Mouse (Mus musculus) fat pad, adult 2 months (tissue): ENCODE measurements around the gene Lrrc49.

Experiments
- DNase-seq: peaks from one replicate; pipeline ENCODE4 v3.0.0-alpha.2; 2011; ENCODE audit warnings: low read depth, low spot score; ENCODE audit errors: extremely low read depth

The Lrrc49 gene

DNA sequence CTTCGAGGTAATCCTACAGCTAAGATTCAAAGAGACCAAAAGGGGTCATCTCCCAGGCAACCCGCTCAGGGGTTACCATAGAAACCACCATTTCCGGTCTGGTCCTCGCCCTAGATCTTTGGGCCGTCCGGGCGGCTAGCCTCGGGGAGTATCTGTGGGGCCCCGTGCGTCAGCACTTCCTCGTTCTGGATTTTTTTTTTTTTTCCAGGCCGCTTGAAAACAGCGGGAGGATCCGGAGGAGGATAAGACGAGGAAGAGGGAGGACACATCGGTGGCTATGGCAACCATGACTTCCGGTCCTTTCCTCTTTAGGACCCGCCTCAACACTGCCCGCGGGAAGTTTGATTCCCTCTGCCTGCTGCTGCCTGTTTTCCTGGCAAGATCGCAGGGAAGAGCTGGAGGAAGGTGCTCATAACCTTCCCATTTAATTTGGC, at the start of gene Lrrc49:
TSS of gene Lrrc49 (minus strand) at position 268 of the 434 bp plus-strand sequence.
- DNase-seq, result peak; percentile 23

DNA sequence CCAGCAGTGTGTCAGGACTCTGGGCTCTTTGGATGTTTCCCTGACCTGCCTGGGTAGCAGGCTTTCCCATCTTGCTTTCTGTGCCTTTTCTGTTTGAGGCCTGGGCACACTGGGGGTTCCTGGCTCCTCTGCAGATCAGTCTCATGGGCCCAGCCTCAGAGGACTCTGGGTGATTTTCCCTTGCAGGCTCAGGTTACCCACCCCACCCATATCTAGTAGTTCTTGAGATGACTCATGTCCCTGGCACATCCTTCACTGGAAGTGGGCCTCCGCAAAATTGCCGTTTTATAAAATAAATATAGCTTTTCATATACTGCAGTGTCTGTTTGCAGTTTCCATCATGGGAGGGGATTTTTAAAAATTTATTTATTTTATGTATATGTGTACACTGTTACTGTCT, 46.4 kb upstream of the Lrrc49 start:
- DNase-seq, result no peak

DNA sequence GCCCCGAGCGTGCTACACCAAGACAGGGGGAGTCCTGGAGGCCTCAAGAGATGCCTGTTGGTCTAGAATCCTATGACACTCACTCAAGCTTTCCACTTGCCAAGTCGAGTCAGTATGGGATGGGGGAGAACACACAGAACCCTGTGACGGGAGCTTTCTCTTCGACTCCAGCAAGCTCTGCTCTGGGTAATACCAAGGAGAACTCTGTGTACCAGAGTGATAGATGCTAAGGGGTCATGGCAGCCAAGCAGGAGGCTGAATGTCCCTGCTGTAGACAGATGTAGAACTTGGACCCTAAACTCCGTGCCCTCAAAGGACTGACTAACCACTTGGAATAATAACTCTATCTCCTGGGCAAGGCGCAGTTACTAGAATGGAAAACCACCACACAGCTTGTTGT, 37.0 kb upstream of the Lrrc49 start:
- DNase-seq, result no peak

- DNase-seq, result no peak
Observed at GRCm38 (mm10) chr9:60719687-60720086, 31.7 kb upstream of the Lrrc49 start.

DNA sequence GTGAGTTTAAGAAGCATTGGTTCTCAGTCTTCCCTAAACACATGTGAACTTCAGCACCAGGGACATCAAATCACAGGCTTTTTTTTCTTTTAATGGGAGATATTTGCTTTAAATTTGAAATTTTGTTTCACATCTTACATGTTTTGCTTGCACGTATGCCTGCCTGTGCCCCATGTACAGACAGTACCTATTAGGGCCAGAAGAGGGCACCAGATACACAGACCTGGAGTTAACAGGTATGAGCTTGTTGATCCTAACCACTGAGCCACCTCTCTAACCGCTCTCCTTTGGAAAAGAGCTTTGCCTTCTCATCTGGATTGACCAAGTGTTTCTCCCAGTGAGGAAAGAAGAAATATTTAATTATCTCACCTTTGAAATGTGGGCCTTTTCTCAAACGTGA, 30.3 kb upstream of the Lrrc49 start:
- no peak for DNase-seq

DNA sequence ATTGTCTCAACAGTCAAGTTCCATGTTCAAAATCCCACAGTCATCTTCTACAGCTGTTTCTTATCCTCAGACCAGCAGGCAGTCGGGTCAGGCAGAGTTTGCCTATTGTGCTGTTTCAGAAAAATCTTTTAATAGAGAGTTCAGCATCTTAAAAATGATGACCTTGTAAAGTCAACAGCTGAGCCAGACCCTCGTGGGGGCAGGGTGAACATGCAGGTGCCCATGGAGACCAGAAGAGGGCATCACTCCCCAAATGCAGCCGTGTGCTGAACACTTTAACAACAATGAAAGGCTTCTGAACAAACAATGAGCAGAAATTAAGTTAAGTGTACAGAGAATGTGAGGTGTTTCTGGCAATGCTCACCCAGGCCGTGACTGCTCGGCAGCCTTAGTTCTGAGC, 27.9 kb upstream of the Lrrc49 start:
- DNase-seq, result no peak

DNA sequence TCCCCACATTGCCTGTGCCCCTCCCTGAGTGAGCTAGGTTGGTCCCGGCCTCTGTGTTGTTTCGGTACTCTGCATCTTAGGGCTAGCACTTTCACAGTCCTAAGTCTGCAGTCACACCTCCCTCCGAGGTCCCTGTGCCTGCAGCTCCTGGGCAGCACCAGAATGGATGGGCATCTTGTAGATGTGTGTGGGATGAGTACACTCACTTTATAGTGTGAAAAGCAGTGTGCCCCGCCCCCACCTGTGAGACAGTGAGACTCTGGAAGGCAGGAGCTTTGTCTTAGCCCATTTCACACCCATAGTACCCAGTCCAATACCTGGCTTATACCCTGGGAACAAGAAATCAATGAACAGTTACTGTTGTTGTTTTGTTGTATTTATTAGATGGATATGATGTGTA, 27.3 kb upstream of the Lrrc49 start:
- no peak for DNase-seq

- no peak for DNase-seq
Observed at GRCm38 (mm10) chr9:60714191-60714590, 26.2 kb upstream of the Lrrc49 start.

- DNase-seq, result no peak
Observed at GRCm38 (mm10) chr9:60713616-60714015, 25.7 kb upstream of the Lrrc49 start.

DNA sequence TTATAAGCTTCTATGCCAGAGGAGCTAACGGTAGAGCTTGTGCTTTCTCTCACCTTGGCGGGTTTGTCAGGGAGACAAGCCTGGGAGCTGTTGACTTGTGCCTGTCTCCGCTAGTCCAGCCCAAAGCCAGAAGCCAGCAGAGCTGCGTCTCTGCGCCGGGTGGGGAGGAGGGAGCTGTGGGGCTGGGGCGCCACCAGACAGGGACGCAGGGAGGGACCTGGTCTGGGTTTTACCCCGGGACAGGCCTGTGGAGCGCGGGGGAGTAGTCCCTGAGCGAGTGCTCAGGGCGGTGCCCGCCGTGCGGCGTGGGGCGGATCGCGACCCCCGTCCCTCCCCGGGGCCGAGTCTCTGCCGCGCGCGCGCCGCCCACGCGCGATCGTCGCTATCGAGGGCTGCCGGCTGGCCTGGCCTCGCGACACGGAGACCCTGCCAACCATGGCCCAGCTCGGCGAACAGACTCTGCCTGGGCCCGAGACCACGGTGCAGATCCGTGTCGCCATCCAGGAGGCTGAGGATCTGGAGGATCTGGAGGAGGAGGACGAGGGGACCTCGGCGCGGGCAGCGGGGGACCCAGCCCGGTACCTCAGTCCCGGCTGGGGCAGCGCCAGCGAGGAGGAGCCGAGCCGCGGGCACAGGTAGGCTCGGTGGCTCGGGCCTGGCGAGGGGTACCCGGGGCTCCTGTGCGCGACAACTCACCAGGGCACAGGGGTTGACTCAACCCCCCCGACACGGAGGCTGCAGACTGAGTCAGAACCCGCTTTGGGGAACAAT, 25.0 kb upstream of the Lrrc49 start, which contains the start of gene Larp6:
TSS of gene Larp6 (plus strand) at position 219 of the 771 bp plus-strand sequence.
- no peak for DNase-seq

DNA sequence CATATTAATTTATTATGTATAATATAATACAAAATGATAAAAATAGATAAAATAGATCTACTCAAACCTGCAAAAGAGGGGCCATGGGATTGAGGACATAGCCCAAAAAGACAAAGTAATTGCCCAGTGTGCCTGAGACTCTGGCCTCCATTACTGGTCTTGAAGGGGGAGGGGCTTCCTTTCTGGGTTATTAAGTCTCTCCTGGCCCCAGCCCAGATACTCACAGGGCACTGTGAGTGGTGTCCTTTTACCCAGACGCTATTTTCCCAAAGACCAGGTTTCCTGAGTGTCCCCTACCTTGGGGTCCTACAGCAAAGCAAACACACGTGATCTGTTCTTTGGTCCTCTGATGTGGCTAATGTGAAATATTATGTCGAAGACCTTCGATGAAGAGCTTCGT, 24.1 kb upstream of the Lrrc49 start:
- DNase-seq, result no peak

- no peak for DNase-seq
Observed at GRCm38 (mm10) chr9:60709721-60710120, 21.8 kb upstream of the Lrrc49 start.

- no peak for DNase-seq
Observed at GRCm38 (mm10) chr9:60708606-60709005, 20.6 kb upstream of the Lrrc49 start.

DNA sequence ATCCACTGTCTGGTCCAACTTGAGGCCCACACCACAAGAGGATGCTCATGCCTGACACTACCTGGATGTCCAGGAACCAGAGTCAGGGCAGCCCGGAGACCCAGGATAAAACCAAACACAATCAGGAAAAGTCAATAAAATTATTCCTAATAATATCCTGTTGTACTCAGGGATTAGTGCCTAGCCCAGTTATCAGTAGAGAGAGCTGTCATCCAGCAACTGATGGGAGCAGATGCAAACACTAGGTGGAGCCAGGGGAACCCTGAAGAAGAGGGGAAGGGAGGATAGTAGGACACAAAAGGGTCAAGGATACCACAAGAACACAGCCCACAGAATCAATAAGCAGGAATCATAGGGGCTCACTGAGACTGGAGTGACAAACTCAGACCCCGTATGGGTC, 19.6 kb upstream of the Lrrc49 start:
- no peak for DNase-seq

DNA sequence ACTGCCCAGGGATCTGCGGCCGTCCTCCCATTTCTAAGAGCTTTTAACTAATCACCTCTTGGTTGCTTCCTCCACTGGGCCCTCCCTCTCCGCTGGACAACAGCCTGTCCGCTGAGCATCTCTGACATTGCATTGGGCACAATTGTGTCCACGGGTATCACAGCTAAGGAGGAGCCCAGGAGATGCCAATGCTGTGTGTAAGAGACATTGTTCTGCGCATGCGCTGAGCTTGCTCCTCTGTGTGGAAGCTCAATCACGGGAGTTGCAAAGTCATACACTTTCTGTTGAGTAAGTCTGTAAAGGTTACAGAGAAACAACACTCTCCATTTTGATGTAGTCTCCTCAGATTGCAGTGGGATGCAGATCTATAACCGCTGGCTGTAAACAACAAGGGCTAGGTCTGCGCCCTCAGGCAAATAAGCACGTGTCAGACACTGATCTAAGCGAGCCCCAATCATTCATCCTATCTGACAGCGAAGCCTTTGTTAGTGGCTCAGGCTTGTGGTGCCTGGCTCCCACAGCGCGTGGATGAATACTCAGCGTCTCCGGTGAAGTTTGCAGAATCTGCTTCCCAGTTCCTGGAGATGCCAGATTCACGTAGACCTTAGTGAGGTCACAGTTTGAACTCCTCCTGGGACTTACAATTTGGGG, 11.7 kb upstream of the Lrrc49 start:
- DNase-seq, result no peak

DNA sequence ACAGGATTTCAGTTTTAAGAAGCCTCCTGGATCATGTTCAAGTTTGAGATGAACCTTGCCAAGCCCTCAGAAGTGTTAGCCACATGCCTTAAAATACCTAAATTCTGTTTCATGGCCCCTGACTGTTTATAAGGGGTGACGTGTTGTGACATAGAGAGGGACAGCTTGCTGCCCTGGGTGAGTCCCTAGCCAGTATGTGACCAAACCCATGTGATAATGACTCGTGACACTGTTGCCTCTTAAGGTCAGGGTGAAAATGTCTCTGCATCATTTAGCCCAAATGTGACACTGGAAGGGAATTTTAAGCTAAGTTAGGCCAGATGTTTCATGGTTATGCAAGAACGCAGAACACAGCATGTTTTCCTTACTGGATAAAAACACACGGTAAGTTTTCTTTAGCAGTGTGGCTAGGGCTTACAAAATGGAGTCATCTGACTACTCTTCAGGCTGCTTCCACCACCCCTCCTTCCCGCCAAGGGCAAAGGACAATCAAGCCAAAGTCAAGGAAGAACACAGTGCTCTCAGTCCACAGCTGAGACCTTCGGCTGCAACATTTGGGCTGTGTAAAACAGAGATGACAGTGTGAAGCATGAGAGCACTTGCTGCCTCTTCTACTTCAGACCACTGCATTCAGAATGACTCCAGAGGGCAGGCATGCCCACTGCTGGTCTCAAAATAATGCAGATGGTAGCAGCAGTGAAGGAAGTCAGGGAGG, 8.5 kb upstream of the Lrrc49 start:
- no peak for DNase-seq

DNA sequence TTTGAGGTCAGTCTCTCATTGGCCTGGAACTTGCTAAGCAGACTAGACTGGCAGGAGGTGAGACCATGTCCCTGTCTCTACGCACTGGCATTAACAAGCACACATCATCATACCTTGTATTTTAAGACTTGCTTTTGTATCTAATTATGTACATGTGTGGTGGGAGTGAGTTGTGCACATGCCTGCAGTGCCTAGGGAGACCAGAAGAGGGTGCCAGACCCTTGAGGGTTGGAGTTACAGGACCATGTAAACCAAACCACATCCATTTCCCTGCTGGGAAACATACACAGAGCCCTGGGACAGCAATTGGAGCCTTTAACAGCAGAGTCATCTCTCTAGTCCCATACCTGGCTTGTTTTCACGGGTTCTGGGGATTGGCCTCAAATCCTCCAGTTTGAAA, 6.0 kb upstream of the Lrrc49 start:
- no peak for DNase-seq

DNA sequence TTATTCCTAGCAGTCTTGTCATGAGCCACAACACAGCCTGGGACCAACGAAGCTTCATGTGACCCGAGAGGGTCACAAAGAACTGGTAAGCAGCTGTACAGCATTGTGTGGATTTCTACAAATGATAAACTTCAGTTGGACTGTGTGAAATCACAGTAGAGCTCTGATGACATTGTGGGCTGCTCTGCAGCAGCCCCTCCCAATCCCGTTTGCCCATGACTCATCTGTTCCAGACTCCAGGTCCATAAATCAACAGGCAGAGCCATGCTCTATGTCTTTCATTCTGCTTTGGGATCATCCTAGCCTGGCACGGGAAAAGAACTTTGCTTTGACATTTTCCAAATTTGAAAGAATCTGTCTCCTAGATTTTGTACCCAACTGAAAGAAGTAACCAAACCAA, 4.7 kb upstream of the Lrrc49 start:
- no peak for DNase-seq

DNA sequence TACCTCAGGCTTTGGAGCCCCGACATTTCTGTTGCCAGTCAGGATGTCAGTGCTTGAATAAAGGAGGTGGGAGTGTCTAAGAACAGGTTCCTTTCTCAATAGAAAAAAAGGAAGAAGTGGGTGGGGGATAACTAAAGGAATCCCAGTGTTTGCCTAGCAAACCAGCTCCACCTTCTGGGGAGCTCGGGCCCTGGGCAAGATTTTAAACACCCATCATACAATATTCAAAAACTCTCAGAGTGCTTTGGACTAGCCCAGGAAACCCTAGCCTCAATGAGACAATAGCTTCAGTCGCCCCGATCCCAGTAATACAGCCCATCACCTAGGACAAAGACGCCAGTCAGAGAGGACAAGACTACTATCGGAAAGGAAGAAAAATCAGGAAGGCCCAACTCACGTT, 543 bp downstream of the Lrrc49 start:
- DNase-seq, result no peak

- no peak for DNase-seq
Observed at GRCm38 (mm10) chr9:60682753-60683152, 5.2 kb downstream of the Lrrc49 start.

GRCm38 (mm10) chr9:60681005-60681404, 7.0 kb downstream of the Lrrc49 start:
- DNase-seq, result no peak

- no peak for DNase-seq
Observed at GRCm38 (mm10) chr9:60678913-60679312, 9.0 kb downstream of the Lrrc49 start.
